13 mouse cellular contexts compared by ENCODE assay signal in genomic region chr19:18842626-18843025, GRCm38 (mm10).
"Had no signal": no experiment of that assay in that cellular context is flagged by ENCODE, and none has a peak within 500 bp of the region (broad histone marks: within the 10 kb centered on the region; RNA-seq: fewer than 3 reads in every experiment).

No protein-coding gene starts in this region.

- H3K4me2 ChIP-seq: liver, embryonic 11.5 days; liver, embryonic 15.5 days; midbrain, embryonic 15.5 days; neural tube, embryonic 13.5 days had no signal

- H3K36me3 ChIP-seq: limb, embryonic 10.5 days; liver, embryonic 15.5 days; midbrain, embryonic 10.5 days; midbrain, embryonic 15.5 days; neural tube, embryonic 13.5 days had no signal

- H3K27me3 ChIP-seq: liver, embryonic 15.5 days; midbrain, embryonic 15.5 days; neural tube, embryonic 13.5 days had no signal

- H3K27ac ChIP-seq: limb, embryonic 10.5 days; liver, embryonic 15.5 days; midbrain, embryonic 10.5 days; midbrain, embryonic 15.5 days; neural tube, embryonic 13.5 days; stomach, postnatal 0 days had no signal

- H3K4me3 ChIP-seq: limb, embryonic 10.5 days; liver, embryonic 15.5 days; midbrain, embryonic 10.5 days; midbrain, embryonic 15.5 days; neural tube, embryonic 13.5 days had no signal

- DNase-seq: kidney, adult 11 months; kidney, postnatal 10 days; lung, adult 2 months; right cerebral cortex, adult 18-20 months; thymus, adult 2 months; thymus, postnatal 25 days had no signal

- H3K4me1 ChIP-seq: limb, embryonic 10.5 days; liver, embryonic 15.5 days; midbrain, embryonic 10.5 days; midbrain, embryonic 15.5 days; neural tube, embryonic 13.5 days had no signal

- H3K9me3 ChIP-seq: limb, embryonic 10.5 days; liver, embryonic 15.5 days; midbrain, embryonic 10.5 days; midbrain, embryonic 15.5 days; neural tube, embryonic 13.5 days had no signal

- ATAC-seq: midbrain, embryonic 15.5 days had no signal

- H3K9ac ChIP-seq: liver, embryonic 15.5 days; midbrain, embryonic 15.5 days; neural tube, embryonic 13.5 days had no signal
